Mouse (Mus musculus): Measurements from ENCODE around the gene Kcnj4.

GRCm38 (mm10) chr15:79489463-79489862 lies 15.6 kb downstream of the Kcnj4 start:
- TF ChIP-seq POLR2A (IDR thresholded peaks at IDR 0.05; ENCODE audit: borderline replicate concordance, extremely low read depth, insufficient read depth, insufficient read length, poor library complexity, severe bottlenecking) (no peak), CTCF (IDR thresholded peaks at IDR 0.05; ENCODE audit: borderline replicate concordance, extremely low read depth, insufficient read depth, insufficient read length) (no peak)
